Mouse (Mus musculus): ENCODE measurements around the gene Pcsk7. TPM values are rescaled to one million over a fixed set of nuclear protein-coding genes. Genes with fewer than 3 reads are reported as not detected.

Gene Pcsk7
- 22.6 TPM for polyA plus RNA-seq (2015; fragmentation: Illumina TruSeq; extraction: RNeasy Lipid Tissue Mini Kit (QIAGEN cat#74804); ENCODE audit: insufficient read depth, low replicate concordance)

GRCm38 (mm10) chr9:45906355-45907077 lies at the start of gene Pcsk7, which contains the start of gene Rnf214:
Pcsk7 (plus strand) TSS chr9:45906497.
Rnf214 (minus strand) TSS chr9:45906911.

GRCm38 (mm10) chr9:45935628-45936210 lies 29.4 kb downstream of the Pcsk7 start, which contains the start of gene Tagln:
Tagln (minus strand) TSS chr9:45936058.

DNA sequence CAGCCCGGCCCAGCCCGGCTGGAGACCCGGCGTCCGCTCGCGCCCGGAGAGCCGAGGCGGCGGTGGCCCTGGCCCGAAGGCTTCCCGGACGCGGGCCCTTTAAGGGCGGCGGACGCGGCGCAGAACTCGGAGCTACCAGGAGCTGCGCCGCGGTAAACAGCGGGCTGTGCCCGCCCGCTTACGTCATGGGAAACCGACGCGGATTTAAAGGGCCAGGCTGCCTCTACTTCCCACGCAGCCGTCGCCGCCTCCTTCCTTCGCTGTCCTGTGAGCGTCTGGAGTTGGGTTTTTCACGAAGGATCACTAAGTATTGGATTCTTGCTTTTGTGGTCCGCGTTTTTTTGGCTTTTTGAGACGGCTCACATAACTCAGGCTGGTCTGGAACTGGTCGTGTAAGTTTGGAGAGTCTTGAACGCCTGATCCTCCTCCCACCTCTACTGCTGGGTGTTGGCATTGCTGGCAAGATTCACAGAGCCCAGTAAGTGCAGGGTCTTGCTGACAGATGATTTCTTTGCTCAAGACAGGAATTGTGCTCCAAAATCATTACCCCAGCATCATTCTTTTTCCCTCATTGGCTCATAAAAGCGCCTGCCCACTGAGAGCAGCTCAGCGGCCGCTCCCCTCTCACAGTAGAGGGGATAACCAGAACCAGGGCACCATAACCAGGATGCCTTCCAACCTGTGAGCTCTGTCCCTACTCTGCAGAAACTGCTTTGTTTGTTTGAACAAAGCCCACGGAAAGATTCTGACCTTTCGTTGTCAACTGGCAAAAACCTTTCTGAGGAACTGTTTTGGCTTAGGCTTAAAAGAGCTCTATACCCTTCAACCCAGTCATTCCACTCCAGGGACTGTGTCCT lies 49.0 kb downstream of the Pcsk7 start, which contains the start of gene Sidt2:
Gene Sidt2 (minus strand): TSS at position 152 of the 857 bp plus-strand sequence.

Other genes with a start within 250 kb of the Pcsk7 start
- 9.8 TPM for gene Cep164, start 77.8 kb upstream of the Pcsk7 start, polyA plus RNA-seq (2015; fragmentation: Illumina TruSeq; extraction: RNeasy Lipid Tissue Mini Kit (QIAGEN cat#74804); ENCODE audit: insufficient read depth, low replicate concordance)
- gene Bace1, start 67.9 kb upstream of the Pcsk7 start, polyA plus RNA-seq (2015; fragmentation: Illumina TruSeq; extraction: RNeasy Lipid Tissue Mini Kit (QIAGEN cat#74804); ENCODE audit: insufficient read depth, low replicate concordance) = 5.7 TPM
- 34.1 TPM for gene Rnf214, start 414 bp downstream of the Pcsk7 start, polyA plus RNA-seq (2015; fragmentation: Illumina TruSeq; extraction: RNeasy Lipid Tissue Mini Kit (QIAGEN cat#74804); ENCODE audit: insufficient read depth, low replicate concordance)
- 124 TPM for gene Tagln, start 29.6 kb downstream of the Pcsk7 start, polyA plus RNA-seq (2015; fragmentation: Illumina TruSeq; extraction: RNeasy Lipid Tissue Mini Kit (QIAGEN cat#74804); ENCODE audit: insufficient read depth, low replicate concordance)
- 59.0 TPM for gene Sidt2, start 48.8 kb downstream of the Pcsk7 start, polyA plus RNA-seq (2015; fragmentation: Illumina TruSeq; extraction: RNeasy Lipid Tissue Mini Kit (QIAGEN cat#74804); ENCODE audit: insufficient read depth, low replicate concordance)
- 54.5 TPM for gene Pafah1b2, start 106.2 kb downstream of the Pcsk7 start, polyA plus RNA-seq (2015; fragmentation: Illumina TruSeq; extraction: RNeasy Lipid Tissue Mini Kit (QIAGEN cat#74804); ENCODE audit: insufficient read depth, low replicate concordance)
- gene Sik3, start 106.3 kb downstream of the Pcsk7 start, polyA plus RNA-seq (2015; fragmentation: Illumina TruSeq; extraction: RNeasy Lipid Tissue Mini Kit (QIAGEN cat#74804); ENCODE audit: insufficient read depth, low replicate concordance) = 17.3 TPM